ENCODE assay signal across 14 mouse cellular contexts in the genomic region with DNA sequence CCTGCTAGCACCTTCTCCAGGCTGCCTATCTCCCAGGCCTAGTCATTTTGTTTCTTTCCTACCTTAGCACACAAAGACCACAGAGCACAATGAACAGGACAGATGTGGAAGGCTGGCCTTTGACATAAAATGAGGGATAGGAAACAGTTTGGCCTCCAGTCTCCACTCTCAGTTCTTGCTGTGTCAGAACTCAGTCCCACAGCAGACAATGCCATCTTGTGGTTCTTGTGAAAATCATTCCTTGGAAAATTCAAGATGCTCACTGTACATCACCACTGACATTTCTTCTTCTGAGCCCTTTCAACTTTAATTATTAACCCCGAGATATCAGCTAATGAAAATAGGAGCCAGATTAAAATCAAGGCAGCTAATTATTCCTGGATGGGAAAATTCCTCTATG.
DNase-seq lines count a peak whose midpoint lies in the region; ATAC-seq and TF ChIP-seq lines count a peak whose summit lies in the region.
"Had no signal": no experiment of that assay in that cellular context is flagged by ENCODE, and none has a peak within 500 bp of the region (broad histone marks: within the 10 kb centered on the region; RNA-seq: fewer than 3 reads in every experiment).

No protein-coding gene starts in this region.

- no peak overlapping the region for H3K9ac ChIP-seq in forebrain, embryonic 16.5 days (replicated peaks; ENCODE audit: low read depth, low read length)
- no peak overlapping the region for H3K9ac ChIP-seq in forebrain, embryonic 11.5 days (ENCODE audit: low read length)
- H3K9ac ChIP-seq: embryonic facial prominence, embryonic 15.5 days; hindbrain, embryonic 15.5 days; neural tube, embryonic 15.5 days had no signal

- H3K27ac ChIP-seq in forebrain, embryonic 16.5 days (ENCODE audit: low read length) = no peak overlapping the region
- H3K27ac ChIP-seq in forebrain, embryonic 11.5 days (ENCODE audit: low read depth, low read length) = no peak overlapping the region
- H3K27ac ChIP-seq in left cerebral cortex, adult 2 months = no peak overlapping the region
- H3K27ac ChIP-seq: embryonic facial prominence, embryonic 15.5 days; hindbrain, embryonic 15.5 days; neural tube, embryonic 15.5 days had no signal

- H3K9me3 ChIP-seq in forebrain, embryonic 16.5 days (ENCODE audit: control insufficient read depth, low read length) = no peaks in the 10 kb centered on the region
- no peaks in the 10 kb centered on the region for H3K9me3 ChIP-seq in forebrain, embryonic 11.5 days (ENCODE audit: control insufficient read depth, low read length)
- H3K9me3 ChIP-seq: embryonic facial prominence, embryonic 15.5 days; hindbrain, embryonic 15.5 days; neural tube, embryonic 15.5 days had no signal

- no peaks in the 10 kb centered on the region for H3K4me1 ChIP-seq in forebrain, embryonic 16.5 days (replicated peaks; ENCODE audit: control insufficient read depth, insufficient read depth, low read length)
- no peaks in the 10 kb centered on the region for H3K4me1 ChIP-seq in forebrain, embryonic 11.5 days (replicated peaks; ENCODE audit: control insufficient read depth, insufficient read depth, low read length)
- H3K4me1 ChIP-seq: embryonic facial prominence, embryonic 15.5 days; hindbrain, embryonic 15.5 days; neural tube, embryonic 15.5 days had no signal

- intact Hi-C loops in left cerebral cortex, adult 2 months (cut with DNase I) = loop anchor here (5.0 to 10.0 kb wide), 3 partner anchors 271 to 649 kb away; no protein-coding TSS in a partner anchor

- ATAC-seq in forebrain, embryonic 16.5 days = 0 out of 2 replicates have a peak, but pooled peaks have one; percentile 15
- no peak for ATAC-seq in forebrain, embryonic 11.5 days (replicated peaks; ENCODE audit: low FRiP score)

- no peaks in the 10 kb centered on the region for H3K36me3 ChIP-seq in forebrain, embryonic 16.5 days (ENCODE audit: control insufficient read depth, insufficient read depth)
- H3K36me3 ChIP-seq in forebrain, embryonic 11.5 days (ENCODE audit: control insufficient read depth, insufficient read depth, low read length) = no peaks in the 10 kb centered on the region
- H3K36me3 ChIP-seq: embryonic facial prominence, embryonic 15.5 days; hindbrain, embryonic 15.5 days; neural tube, embryonic 15.5 days had no signal

- TF ChIP-seq CTCF in left cerebral cortex, adult 2 months (IDR thresholded peaks at IDR 0.05) = peak; percentile 58

- H3K27me3 ChIP-seq in forebrain, embryonic 16.5 days (replicated peaks; ENCODE audit: control insufficient read depth, insufficient read depth, low read length) = no peaks in the 10 kb centered on the region
- H3K27me3 ChIP-seq in forebrain, embryonic 11.5 days (ENCODE audit: control insufficient read depth, insufficient read depth, low read length) = no peaks in the 10 kb centered on the region
- H3K27me3 ChIP-seq: embryonic facial prominence, embryonic 15.5 days; hindbrain, embryonic 15.5 days; neural tube, embryonic 15.5 days had no signal

- H3K4me2 ChIP-seq in forebrain, embryonic 16.5 days (ENCODE audit: low read length) = no peak overlapping the region
- H3K4me2 ChIP-seq in forebrain, embryonic 11.5 days (ENCODE audit: low read depth, low read length, severe bottlenecking) = no peak overlapping the region
- H3K4me2 ChIP-seq: embryonic facial prominence, embryonic 15.5 days; hindbrain, embryonic 15.5 days; neural tube, embryonic 15.5 days had no signal

- WGBS in forebrain, embryonic 16.5 days = 63% methylated on average over 1 of the region's 1 CpGs
- 74% methylated on average over 1 of the region's 1 CpGs for WGBS in forebrain, embryonic 11.5 days

- H3K4me3 ChIP-seq in forebrain, embryonic 16.5 days (replicated peaks; ENCODE audit: low read length) = no peak overlapping the region
- H3K4me3 ChIP-seq in forebrain, embryonic 11.5 days (ENCODE audit: low read depth, low read length) = no peak overlapping the region
- no peak overlapping the region for H3K4me3 ChIP-seq in left cerebral cortex, adult 2 months
- H3K4me3 ChIP-seq: embryonic facial prominence, embryonic 15.5 days; hindbrain, embryonic 15.5 days; neural tube, embryonic 15.5 days had no signal

- DNase-seq in forebrain, embryonic 11.5 days (ENCODE audit: low spot score) = no peak
- DNase-seq in left cerebral cortex, adult 2 months (ENCODE audit: extremely low spot score in 1 of 2, low spot score in 2 of 2) = no peak
- no peak for DNase-seq in left cerebral cortex, adult 9 months (ENCODE audit: low spot score in 2 of 2)
- DNase-seq in ES-CJ7 (ENCODE audit: low read depth, low spot score) = peak; percentile 16
- peak; percentile 44 for DNase-seq in embryo, embryonic 10.5 days (ENCODE audit: low spot score)
- no peak for DNase-seq in heart, adult 18-20 months
- no peak for DNase-seq in B cell, adult 2 months
- DNase-seq: cerebellum, adult 9-10 months; kidney, adult 8-10 months; thymus, adult 18-20 months had no signal

Comparison
In these comparisons a context has a peak if more than half of its experiments do, and no peak if none do; other contexts are left out.
1. DNase-seq: peak in ES-CJ7 (single experiment) and embryo, embryonic 10.5 days (single experiment); none in forebrain, embryonic 11.5 days (single experiment), left cerebral cortex, adult 2 months (0 of 2), left cerebral cortex, adult 9 months (0 of 2), heart, adult 18-20 months (0 of 2) and B cell, adult 2 months (0 of 2).